Mouse (Mus musculus): ENCODE results near the gene Vmn1r152. TPM values are rescaled to one million over a fixed set of nuclear protein-coding genes. Genes with fewer than 3 reads are reported as not detected.
"Not testable (repeated sequence)": the region's sequence is repeated elsewhere in the genome, so short reads cannot be mapped to it uniquely, and the experiment has no call there.

Vmn1r152 gene
- total RNA-seq (2021) (not detected), polyA plus RNA-seq (2012; rRNA removed) (not detected in 2 replicates)
- long read RNA-seq: 0 reads

GRCm38 (mm10) chr7:22522667-22523066, at the start of gene Vmn1r152:
Gene Vmn1r152 (plus strand): TSS chr7:22522967.
- not testable (repeated sequence) for DNase-seq

- DNase-seq: not testable (repeated sequence)
Measured at GRCm38 (mm10) chr7:22499578-22499977, 23.2 kb upstream of the Vmn1r152 start, which contains the start of gene Vmn1r151. Gene Vmn1r151 (minus strand): TSS chr7:22499678.

DNA sequence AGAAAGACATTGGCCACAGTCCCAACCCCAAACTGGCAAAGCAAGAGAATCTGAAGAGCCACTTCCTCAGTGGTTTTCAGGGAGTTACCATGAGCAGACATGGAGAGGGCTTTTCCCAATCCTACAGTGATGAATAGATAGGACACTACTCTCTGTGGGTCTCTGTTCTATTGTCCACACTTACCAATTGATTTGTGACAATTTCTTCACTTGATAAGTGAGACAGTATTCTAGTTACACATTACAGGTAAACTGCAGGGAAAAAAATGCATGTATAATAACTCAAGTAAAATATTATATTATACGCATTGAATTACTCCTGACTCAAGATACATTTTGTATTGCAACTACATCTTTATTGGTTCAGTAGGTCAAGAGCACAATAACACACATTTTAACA, 12.0 kb downstream of the Vmn1r152 start, which contains the start of gene Gm8677:
Gene Gm8677 (minus strand): TSS at position 101 of the 400 bp plus-strand sequence.
- DNase-seq: not testable (repeated sequence)

GRCm38 (mm10) chr7:22565243-22565642, 42.5 kb downstream of the Vmn1r152 start, which contains the start of gene Gm4201:
Gene Gm4201 (minus strand): TSS chr7:22565343.
- DNase-seq: not testable (repeated sequence)

Other genes starting within 250 kb of the Vmn1r152 start
- not detected for gene Gm4187, start 193.2 kb upstream of the Vmn1r152 start, total RNA-seq (2021)
- not detected in 2 replicates for gene Gm4187, start 193.2 kb upstream of the Vmn1r152 start, polyA plus RNA-seq (2012; rRNA removed)
- not detected for gene Gm8660, start 151.9 kb upstream of the Vmn1r152 start, total RNA-seq (2021)
- not detected in 2 replicates for gene Gm8660, start 151.9 kb upstream of the Vmn1r152 start, polyA plus RNA-seq (2012; rRNA removed)
- gene Vmn1r148, start 109.4 kb upstream of the Vmn1r152 start, total RNA-seq (2021): not detected
- not detected in 2 replicates for gene Vmn1r148, start 109.4 kb upstream of the Vmn1r152 start, polyA plus RNA-seq (2012; rRNA removed)
- gene Vmn1r149, start 84.7 kb upstream of the Vmn1r152 start, total RNA-seq (2021): not detected
- gene Vmn1r149, start 84.7 kb upstream of the Vmn1r152 start, polyA plus RNA-seq (2012; rRNA removed): not detected in 2 replicates
- gene Gm10665, start 58.9 kb upstream of the Vmn1r152 start, total RNA-seq (2021): not detected
- not detected in 2 replicates for gene Gm10665, start 58.9 kb upstream of the Vmn1r152 start, polyA plus RNA-seq (2012; rRNA removed)
- not detected for gene Vmn1r151, start 23.3 kb upstream of the Vmn1r152 start, total RNA-seq (2021)
- not detected in 2 replicates for gene Vmn1r151, start 23.3 kb upstream of the Vmn1r152 start, polyA plus RNA-seq (2012; rRNA removed)
- gene Gm8677, start 11.9 kb downstream of the Vmn1r152 start, total RNA-seq (2021): not detected
- gene Gm8677, start 11.9 kb downstream of the Vmn1r152 start, polyA plus RNA-seq (2012; rRNA removed): not detected in 2 replicates
- gene Gm4201, start 42.4 kb downstream of the Vmn1r152 start, total RNA-seq (2021): not detected
- not detected in 2 replicates for gene Gm4201, start 42.4 kb downstream of the Vmn1r152 start, polyA plus RNA-seq (2012; rRNA removed)
- not detected for gene Gm4565, start 65.2 kb downstream of the Vmn1r152 start, total RNA-seq (2021)
- not detected in 2 replicates for gene Gm4565, start 65.2 kb downstream of the Vmn1r152 start, polyA plus RNA-seq (2012; rRNA removed)
- not detected for gene Vmn1r155, start 135.1 kb downstream of the Vmn1r152 start, total RNA-seq (2021)
- not detected in 2 replicates for gene Vmn1r155, start 135.1 kb downstream of the Vmn1r152 start, polyA plus RNA-seq (2012; rRNA removed)
- not detected for gene Gm8693, start 169.3 kb downstream of the Vmn1r152 start, total RNA-seq (2021)
- not detected in 2 replicates for gene Gm8693, start 169.3 kb downstream of the Vmn1r152 start, polyA plus RNA-seq (2012; rRNA removed)
- not detected for gene Gm4567, start 196.7 kb downstream of the Vmn1r152 start, total RNA-seq (2021)
- not detected in 2 replicates for gene Gm4567, start 196.7 kb downstream of the Vmn1r152 start, polyA plus RNA-seq (2012; rRNA removed)
- gene Vmn1r157, start 238.7 kb downstream of the Vmn1r152 start, total RNA-seq (2021): not detected
- not detected in 2 replicates for gene Vmn1r157, start 238.7 kb downstream of the Vmn1r152 start, polyA plus RNA-seq (2012; rRNA removed)

Data from adrenal gland, adult 2 months (tissue).